Comparison of ENCODE assay signal across 31 mouse cellular contexts in the genomic region with DNA sequence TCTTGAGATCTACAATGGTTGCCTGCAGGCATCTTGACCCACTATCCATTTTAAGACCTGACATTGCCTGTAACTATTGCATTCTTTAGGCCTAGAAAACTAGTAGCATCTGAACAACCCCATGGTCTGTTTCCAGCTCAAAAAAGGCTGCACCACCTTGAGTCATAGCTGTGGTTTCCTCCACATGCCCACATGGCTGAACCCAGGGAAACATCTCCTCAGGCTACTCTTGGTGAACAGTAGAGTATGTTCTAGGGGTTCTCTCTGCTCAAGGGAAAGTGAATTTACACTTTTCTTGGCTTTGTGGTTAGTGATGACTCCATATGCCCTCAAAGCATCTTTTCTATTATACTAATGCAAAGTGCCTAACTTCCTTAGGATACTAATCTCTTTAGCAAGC. TPM values are rescaled to one million over a fixed set of nuclear protein-coding genes. Genes with fewer than 3 reads are reported as not detected.
DNase-seq lines count a peak whose midpoint lies in the region; ATAC-seq lines count a peak whose summit lies in the region.
"Had no signal": no experiment of that assay in that cellular context is flagged by ENCODE, and none has a peak within 500 bp of the region (broad histone marks: within the 10 kb centered on the region; RNA-seq: fewer than 3 reads in every experiment).

No protein-coding gene starts in this region.

- H3K9ac ChIP-seq in hindbrain, embryonic 14.5 days, result no peak overlapping the region
- H3K9ac ChIP-seq: embryonic facial prominence, embryonic 13.5 days; forebrain, embryonic 13.5 days; heart, embryonic 12.5 days; heart, embryonic 15.5 days; hindbrain, embryonic 15.5 days had no signal

- H3K4me2 ChIP-seq in hindbrain, embryonic 14.5 days (replicated peaks), result no peak overlapping the region
- H3K4me2 ChIP-seq: embryonic facial prominence, embryonic 13.5 days; forebrain, embryonic 13.5 days; heart, embryonic 12.5 days; heart, embryonic 15.5 days; hindbrain, embryonic 15.5 days had no signal

- H3K4me3 ChIP-seq in hindbrain, embryonic 14.5 days (replicated peaks; ENCODE audit: low read length), result no peak overlapping the region
- H3K4me3 ChIP-seq: embryonic facial prominence, embryonic 10.5 days; embryonic facial prominence, embryonic 13.5 days; forebrain, embryonic 10.5 days; forebrain, embryonic 13.5 days; gastrocnemius, adult 2 months; heart, embryonic 12.5 days; heart, embryonic 15.5 days; hindbrain, embryonic 15.5 days had no signal

- peak; percentile 97 for DNase-seq in 416B (ENCODE audit: low read depth)
- no peak for DNase-seq in hindbrain, embryonic 14.5 days (ENCODE audit: low spot score)
- DNase-seq in ovary, postnatal 10 days (ENCODE audit: low spot score), result no peak
- no peak for DNase-seq in cerebellum, adult 11 months
- DNase-seq: adrenal gland, adult 2 months; adrenal gland, postnatal 14 days; cerebellum, adult 18-20 months; cerebellum, adult 9-10 months; cerebellum, postnatal 25 days; embryo, embryonic 11 days; gastrocnemius, adult 2 months; gastrocnemius, postnatal 14 days; heart, adult 18-20 months; heart, postnatal 10 days; heart, postnatal 36 days; kidney, adult 2 months had no signal

- H3K36me3 ChIP-seq in hindbrain, embryonic 14.5 days (replicated peaks; ENCODE audit: control insufficient read depth, insufficient read depth), result no peaks in the 10 kb centered on the region
- H3K36me3 ChIP-seq: embryonic facial prominence, embryonic 10.5 days; embryonic facial prominence, embryonic 13.5 days; forebrain, embryonic 10.5 days; heart, embryonic 12.5 days; heart, embryonic 15.5 days; hindbrain, embryonic 15.5 days had no signal

- no peaks in the 10 kb centered on the region for H3K27me3 ChIP-seq in hindbrain, embryonic 14.5 days (ENCODE audit: control insufficient read depth, insufficient read depth, low read length)
- H3K27me3 ChIP-seq: embryonic facial prominence, embryonic 13.5 days; forebrain, embryonic 13.5 days; heart, embryonic 12.5 days; heart, embryonic 15.5 days; hindbrain, embryonic 15.5 days had no signal

- H3K9me3 ChIP-seq in hindbrain, embryonic 14.5 days (ENCODE audit: control insufficient read depth, low read length), result no peaks in the 10 kb centered on the region
- H3K9me3 ChIP-seq: embryonic facial prominence, embryonic 10.5 days; embryonic facial prominence, embryonic 13.5 days; forebrain, embryonic 10.5 days; forebrain, embryonic 13.5 days; heart, embryonic 12.5 days; heart, embryonic 15.5 days; hindbrain, embryonic 15.5 days had no signal

- H3K4me1 ChIP-seq in hindbrain, embryonic 14.5 days (replicated peaks; ENCODE audit: control insufficient read depth, insufficient read depth, low read length), result no peaks in the 10 kb centered on the region
- H3K4me1 ChIP-seq: embryonic facial prominence, embryonic 10.5 days; embryonic facial prominence, embryonic 13.5 days; forebrain, embryonic 10.5 days; forebrain, embryonic 13.5 days; heart, embryonic 12.5 days; heart, embryonic 15.5 days; hindbrain, embryonic 15.5 days had no signal

- no peak overlapping the region for H3K27ac ChIP-seq in hindbrain, embryonic 14.5 days
- H3K27ac ChIP-seq: embryonic facial prominence, embryonic 10.5 days; embryonic facial prominence, embryonic 13.5 days; forebrain, embryonic 10.5 days; forebrain, embryonic 13.5 days; gastrocnemius, adult 2 months; heart, embryonic 15.5 days; hindbrain, embryonic 15.5 days had no signal

- ATAC-seq in common myeloid progenitor, adult 5-6 weeks (replicated peaks; ENCODE audit: low read depth, poor library complexity, severe bottlenecking), result peak; percentile 50
- ATAC-seq in hematopoietic stem cell, adult 5-6 weeks (replicated peaks in 1 of 2; ENCODE audit: insufficient read depth in 1 of 2, low FRiP score in 2 of 2, low TSS enrichment in 1 of 2, low read depth in 1 of 2, poor library complexity in 2 of 2, severe bottlenecking in 2 of 2), result peak; percentile 59 to 64
- no peak for ATAC-seq in hindbrain, embryonic 14.5 days (ENCODE audit: low FRiP score)
- ATAC-seq: forebrain, embryonic 13.5 days; forebrain, embryonic 16.5 days; intestine, postnatal 0 days had no signal

RNA-seq across cellular contexts. Expression of a gene that starts 55.5 kb away (rescaled TPM):
- 0.18 and 7.4 TPM in 2 replicates for total RNA-seq in common myeloid progenitor, adult 5-6 weeks (2017)
- 1.2 and 1.8 TPM in 2 replicates for total RNA-seq in hematopoietic stem cell, adult 5-6 weeks (2017)
- polyA plus RNA-seq in hindbrain, embryonic 14.5 days (2014; fragmentation: Nextera tagmentation; extraction: Ambion mirVana), result 0.04 TPM in 1 of 2 replicates, not detected in the other
- total RNA-seq: adrenal gland, adult 2 months; adrenal gland, postnatal 14 days; ES-E14; gastrocnemius, adult 2 months; gastrocnemius, postnatal 14 days; gastrocnemius, postnatal 4 days; heart, postnatal 36 days had no signal
- polyA plus RNA-seq: adrenal gland, adult 2 months; embryonic facial prominence, embryonic 10.5 days; embryonic facial prominence, embryonic 13.5 days; forebrain, embryonic 10.5 days; forebrain, embryonic 13.5 days; forebrain, embryonic 16.5 days; heart, embryonic 12.5 days; hindbrain, embryonic 11.5 days; intestine, embryonic 14.5 days had no signal
